Mouse (Mus musculus): ENCODE measurements around the gene Aqp1. TPM values are rescaled to one million over a fixed set of nuclear protein-coding genes. Genes with fewer than 3 reads are reported as not detected.
A peak's percentile ranks its signal among the peaks of the same experiment; 100 is the strongest.

Gene Aqp1
- polyA plus RNA-seq, 1 experiment from 2014 or later, result 7.9 TPM

GRCm38 (mm10) chr6:55370831-55371230 is 34.6 kb downstream of the Aqp1 start:
- WGBS, result 91% methylated on average over 6 of the region's 6 CpGs
- no peaks in the 10 kb centered on the region for H3K4me1 ChIP-seq
- H3K36me3 ChIP-seq, result no peaks in the 10 kb centered on the region
- no peak for ATAC-seq (ENCODE audit: low FRiP score, low read depth)
- no peaks in the 10 kb centered on the region for H3K9me3 ChIP-seq
- H3K27ac ChIP-seq (replicated peaks), result no peak overlapping the region
- H3K4me2 ChIP-seq (replicated peaks), result no peak overlapping the region
- H3K27me3 ChIP-seq, result no peaks in the 10 kb centered on the region
- H3K4me3 ChIP-seq, result no peak overlapping the region
- H3K9ac ChIP-seq (replicated peaks), result no peak overlapping the region

GRCm38 (mm10) chr6:55376076-55376475 is 39.8 kb downstream of the Aqp1 start, which contains the start of gene Ghrhr:
Ghrhr (plus strand) TSS chr6:55376295.
- WGBS, result 72% methylated on average over 6 of the region's 6 CpGs
- no peak within 1 kb of the TSS for H3K9ac ChIP-seq (replicated peaks)
- no peaks in the 10 kb centered on the region for H3K9me3 ChIP-seq
- no peaks in the 10 kb centered on the region; the same call in 1 of the 2 replicates for H3K27me3 ChIP-seq
- no peaks in the 10 kb centered on the region for H3K36me3 ChIP-seq
- ATAC-seq (ENCODE audit: low FRiP score, low read depth), result no peak
- H3K4me1 ChIP-seq, result no peaks in the 10 kb centered on the region
- no peak within 1 kb of the TSS for H3K4me2 ChIP-seq (replicated peaks)
- H3K4me3 ChIP-seq, result no peak within 1 kb of the TSS
- no peak within 1 kb of the TSS for H3K27ac ChIP-seq (replicated peaks)

DNA sequence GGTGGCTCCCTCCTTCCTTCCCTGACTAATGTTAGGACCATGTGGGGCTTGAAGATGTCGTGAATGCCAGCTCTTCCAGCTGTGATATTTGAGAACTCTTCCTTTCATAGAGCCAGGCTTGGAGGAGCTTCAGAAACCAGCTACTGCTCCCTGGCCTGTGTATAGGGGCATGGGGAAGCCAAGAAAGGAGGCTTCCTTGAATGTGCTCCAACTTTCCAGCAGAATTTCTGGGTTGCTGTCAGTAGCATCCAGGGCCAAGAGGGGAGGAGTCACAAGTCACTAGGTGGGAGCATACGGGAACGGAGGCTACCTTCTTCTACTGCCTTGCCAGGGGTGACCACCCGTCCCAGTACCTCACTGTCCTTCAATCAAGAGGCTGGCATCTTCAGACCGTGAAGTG is 40.3 kb downstream of the Aqp1 start:
- Histone ChIP-seq H3K27me3 (peaks cover 1% of the 10 kb centered on the region; the same call in 1 of the 2 replicates), H3K4me3 (no peak overlapping the region), H3K9ac (replicated peaks) (no peak overlapping the region), H3K9me3 (no peaks in the 10 kb centered on the region), H3K36me3 (no peaks in the 10 kb centered on the region), H3K4me1 (no peaks in the 10 kb centered on the region), H3K27ac (replicated peaks) (no peak overlapping the region), H3K4me2 (replicated peaks) (no peak overlapping the region)
- no peak for ATAC-seq (ENCODE audit: low FRiP score, low read depth)
- WGBS, result 74% methylated on average over 5 of the region's 5 CpGs

DNA sequence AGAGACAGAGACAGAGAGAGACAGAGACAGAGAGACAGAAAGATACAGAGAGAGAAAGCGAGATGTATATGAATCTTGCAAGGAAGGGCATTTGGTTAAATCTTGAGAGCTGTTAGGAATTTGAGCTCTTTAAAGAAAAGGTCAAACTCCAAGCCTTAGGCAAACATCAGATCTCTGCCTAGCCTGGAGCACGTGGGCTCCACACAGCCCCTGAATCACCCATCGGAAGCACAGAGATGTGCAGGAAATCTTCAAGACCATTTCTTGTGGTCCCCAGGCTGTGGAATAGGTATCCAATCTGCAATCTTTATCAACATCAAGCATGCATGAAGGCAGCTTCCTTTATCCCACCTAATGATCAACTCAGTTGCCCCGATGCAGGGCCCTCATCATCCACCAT is 41.2 kb downstream of the Aqp1 start:
- Histone ChIP-seq H3K4me3 (no peak overlapping the region), H3K9ac (replicated peaks) (no peak overlapping the region), H3K4me1 (no peaks in the 10 kb centered on the region; the same call in 1 of the 2 replicates), H3K9me3 (no peaks in the 10 kb centered on the region), H3K27me3 (peaks cover 4% of the 10 kb centered on the region; the same call in 1 of the 2 replicates), H3K4me2 (replicated peaks) (no peak overlapping the region), H3K36me3 (no peaks in the 10 kb centered on the region), H3K27ac (replicated peaks) (no peak overlapping the region)
- no peak for ATAC-seq (ENCODE audit: low FRiP score, low read depth)
- 83% methylated on average over 4 of the region's 4 CpGs for WGBS

DNA sequence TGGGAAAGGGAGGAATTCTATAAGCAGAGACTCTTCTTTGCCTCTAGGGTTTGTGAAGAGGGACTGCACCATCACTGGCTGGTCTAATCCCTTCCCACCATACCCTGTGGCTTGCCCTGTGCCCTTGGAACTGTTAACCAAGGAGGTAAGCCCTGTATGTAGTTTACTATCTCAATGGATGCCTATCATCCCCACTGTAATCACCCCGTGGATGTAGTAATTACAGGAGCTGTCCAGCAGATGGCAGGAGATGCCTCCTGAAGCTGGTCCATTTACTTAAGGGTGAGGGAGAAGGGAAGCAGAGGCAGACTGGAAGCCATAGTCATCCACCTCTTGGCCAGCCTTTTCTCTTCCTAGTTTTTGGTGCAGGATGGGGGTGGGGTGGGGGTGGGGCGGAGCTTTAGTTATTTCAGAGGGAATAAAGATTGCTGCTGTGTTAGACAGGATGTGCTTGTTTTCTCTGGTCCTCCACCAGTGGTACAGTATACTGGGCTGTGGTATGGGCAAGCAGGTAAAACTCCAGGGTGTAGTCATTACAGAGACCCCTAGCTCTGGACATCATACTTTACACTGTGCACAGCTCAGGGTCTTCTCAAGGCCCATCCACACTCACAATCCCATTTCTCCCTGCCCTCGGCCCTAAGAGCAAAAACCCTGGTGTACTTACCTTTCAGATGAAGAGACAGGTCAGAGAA is 43.6 kb downstream of the Aqp1 start:
- no peak overlapping the region for H3K4me3 ChIP-seq
- H3K9ac ChIP-seq (replicated peaks), result no peak overlapping the region
- H3K27ac ChIP-seq (replicated peaks), result no peak overlapping the region
- no peak overlapping the region for H3K4me2 ChIP-seq (replicated peaks)
- peaks cover 4% of the 10 kb centered on the region; the same call in 1 of the 2 replicates for H3K27me3 ChIP-seq
- 39% methylated on average over 3 of the region's 3 CpGs for WGBS
- ATAC-seq (ENCODE audit: low FRiP score, low read depth), result peak; percentile 71
- H3K4me1 ChIP-seq, result no peaks in the 10 kb centered on the region; the same call in 1 of the 2 replicates
- H3K9me3 ChIP-seq, result no peaks in the 10 kb centered on the region
- H3K36me3 ChIP-seq, result no peaks in the 10 kb centered on the region

GRCm38 (mm10) chr6:55381966-55382365 is 45.7 kb downstream of the Aqp1 start:
- H3K4me3 ChIP-seq, result no peak overlapping the region
- 81% methylated on average over 4 of the region's 4 CpGs for WGBS
- peaks cover 4% of the 10 kb centered on the region; the same call in 1 of the 2 replicates for H3K27me3 ChIP-seq
- no peaks in the 10 kb centered on the region for H3K36me3 ChIP-seq
- no peak overlapping the region for H3K9ac ChIP-seq (replicated peaks)
- H3K9me3 ChIP-seq, result no peaks in the 10 kb centered on the region
- no peak for ATAC-seq (ENCODE audit: low FRiP score, low read depth)
- no peak overlapping the region for H3K4me2 ChIP-seq (replicated peaks)
- H3K4me1 ChIP-seq, result no peaks in the 10 kb centered on the region; the same call in 1 of the 2 replicates
- H3K27ac ChIP-seq (replicated peaks), result no peak overlapping the region

DNA sequence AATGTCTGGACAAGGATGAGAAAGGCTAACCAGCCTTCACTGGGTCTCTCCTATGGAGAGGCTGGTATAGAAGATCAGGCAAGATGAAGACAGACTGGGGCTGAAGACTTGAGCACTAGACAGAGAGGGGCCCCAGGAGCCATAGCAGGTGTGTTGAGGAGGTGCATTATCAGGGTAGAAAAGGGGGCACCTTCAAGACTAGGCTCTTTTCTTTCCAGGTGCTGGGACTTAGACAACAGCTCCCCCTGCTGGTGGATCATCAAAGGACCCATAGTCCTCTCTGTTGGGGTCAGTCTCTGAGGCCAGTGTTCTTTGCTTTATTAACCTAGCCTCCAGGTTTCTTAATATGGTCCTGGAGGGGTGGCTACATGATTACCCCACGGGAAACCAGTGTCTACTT is 47.7 kb downstream of the Aqp1 start:
- WGBS, result 20% methylated on average over 1 of the region's 1 CpGs
- Histone ChIP-seq H3K9me3 (no peaks in the 10 kb centered on the region), H3K4me2 (replicated peaks) (no peak overlapping the region), H3K4me3 (no peak overlapping the region), H3K4me1 (peaks cover 11% of the 10 kb centered on the region), H3K27ac (replicated peaks) (no peak overlapping the region), H3K27me3 (peaks cover 4% of the 10 kb centered on the region; the same call in 1 of the 2 replicates), H3K9ac (replicated peaks) (no peak overlapping the region), H3K36me3 (no peaks in the 10 kb centered on the region)
- no peak for ATAC-seq (ENCODE audit: low FRiP score, low read depth)

DNA sequence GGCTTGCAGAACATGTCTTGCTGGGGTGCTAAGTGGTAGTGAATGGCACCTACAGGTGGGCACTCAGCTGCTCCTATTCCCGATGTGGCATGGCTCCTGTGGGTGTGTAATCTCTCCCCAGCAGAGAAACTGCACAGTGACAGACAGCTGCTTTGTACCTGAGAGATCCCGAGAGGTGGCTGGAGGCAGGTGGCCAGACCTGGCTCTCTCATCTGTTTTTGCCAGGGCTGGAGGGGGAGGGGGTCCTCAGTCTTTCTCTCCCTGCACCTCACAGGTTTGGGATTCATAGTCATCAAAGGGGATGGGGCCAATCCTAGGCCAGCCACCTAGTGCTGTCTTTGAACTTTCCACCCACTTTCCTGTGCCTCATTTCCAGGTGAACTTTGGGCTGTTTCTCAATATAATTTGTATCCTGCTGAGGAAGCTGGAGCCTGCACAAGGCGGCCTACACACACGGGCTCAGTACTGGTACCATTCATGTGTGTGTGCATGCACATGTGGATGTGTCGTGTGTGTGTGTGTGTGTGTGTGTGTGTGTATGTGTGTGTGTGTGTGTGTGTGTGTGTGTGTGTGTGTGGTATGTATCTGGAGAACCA is 48.2 kb downstream of the Aqp1 start:
- Histone ChIP-seq H3K4me1 (peaks cover 14% of the 10 kb centered on the region), H3K4me2 (replicated peaks) (no peak overlapping the region), H3K4me3 (no peak overlapping the region), H3K27ac (replicated peaks) (no peak overlapping the region), H3K9me3 (no peaks in the 10 kb centered on the region), H3K27me3 (0 out of 2 replicates have a peak, but pooled peaks cover 4% of the 10 kb centered on the region), H3K9ac (replicated peaks) (no peak overlapping the region), H3K36me3 (no peaks in the 10 kb centered on the region)
- WGBS, result 78% methylated on average over 5 of the region's 5 CpGs
- ATAC-seq (ENCODE audit: low FRiP score, low read depth), result no peak

DNA sequence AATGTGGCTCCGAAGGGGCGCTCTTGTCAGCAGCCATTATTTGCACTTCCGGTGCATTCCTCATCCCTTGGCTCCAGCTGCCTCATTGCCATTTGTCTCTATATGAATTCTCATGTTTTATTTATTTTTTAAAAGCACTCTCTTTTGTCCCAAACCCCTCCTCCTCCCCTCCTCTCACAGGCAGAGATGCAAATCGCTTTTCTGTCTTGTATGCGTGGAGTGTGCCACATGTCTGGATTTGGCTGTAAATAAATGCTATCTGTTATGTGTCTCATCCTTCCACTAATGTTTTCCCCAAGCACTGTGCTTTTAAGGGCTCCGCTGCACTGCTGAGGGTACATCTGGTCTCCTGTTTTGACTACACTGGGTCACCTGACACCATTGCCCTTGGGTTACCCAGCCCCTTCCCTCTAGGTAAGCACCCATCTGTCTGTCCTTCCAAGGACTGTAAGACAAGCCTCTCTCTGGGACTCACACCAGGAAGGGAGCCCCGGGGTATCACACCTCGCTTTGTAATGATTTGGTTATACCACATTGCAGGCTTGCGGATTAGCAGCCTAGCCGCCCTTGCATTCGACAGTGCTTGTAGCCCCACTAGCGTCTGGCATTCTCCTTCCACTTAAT is 52.4 kb downstream of the Aqp1 start:
- Histone ChIP-seq H3K27me3 (0 out of 2 replicates have a peak, but pooled peaks cover 6% of the 10 kb centered on the region), H3K9ac (replicated peaks) (no peak overlapping the region), H3K9me3 (no peaks in the 10 kb centered on the region), H3K27ac (replicated peaks) (peak overlapping the region; percentile 58), H3K4me1 (peaks cover 29% of the 10 kb centered on the region), H3K4me3 (no peak overlapping the region), H3K36me3 (no peaks in the 10 kb centered on the region), H3K4me2 (replicated peaks) (no peak overlapping the region)
- 31% methylated on average over 12 of the region's 12 CpGs for WGBS
- ATAC-seq (ENCODE audit: low FRiP score, low read depth), result peak; percentile 48

DNA sequence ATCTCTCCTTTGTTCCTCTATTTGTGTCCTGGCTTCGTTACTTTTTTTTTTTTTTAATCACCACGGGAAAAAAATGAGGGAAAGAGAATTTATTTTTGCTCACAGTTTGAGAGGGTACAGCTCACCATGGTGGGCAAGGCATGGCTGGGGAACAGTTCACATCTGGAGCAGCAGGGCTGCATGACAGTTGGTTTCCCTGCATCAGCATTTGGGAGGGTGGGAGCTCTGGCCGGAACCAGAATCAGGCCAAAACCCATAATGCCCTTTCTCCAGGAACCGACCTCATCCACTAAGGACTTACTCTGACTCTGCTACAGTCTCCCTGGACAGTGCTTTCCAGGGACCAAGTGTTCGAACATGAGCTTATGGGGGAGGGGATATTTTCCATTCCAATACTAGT is 53.1 kb downstream of the Aqp1 start:
- WGBS, result 68% methylated on average over 5 of the region's 5 CpGs
- no peaks in the 10 kb centered on the region for H3K36me3 ChIP-seq
- H3K4me2 ChIP-seq (replicated peaks), result no peak overlapping the region
- H3K9me3 ChIP-seq, result no peaks in the 10 kb centered on the region
- H3K4me1 ChIP-seq, result peaks cover 29% of the 10 kb centered on the region
- H3K27ac ChIP-seq (replicated peaks), result no peak overlapping the region
- ATAC-seq (ENCODE audit: low FRiP score, low read depth), result no peak
- H3K4me3 ChIP-seq, result no peak overlapping the region
- no peak overlapping the region for H3K9ac ChIP-seq (replicated peaks)
- H3K27me3 ChIP-seq, result 0 out of 2 replicates have a peak, but pooled peaks cover 7% of the 10 kb centered on the region

GRCm38 (mm10) chr6:55391814-55392213 is 55.6 kb downstream of the Aqp1 start:
- H3K4me1 ChIP-seq, result peaks cover 38% of the 10 kb centered on the region
- ATAC-seq (ENCODE audit: low FRiP score, low read depth), result no peak
- 56% methylated on average over 4 of the region's 4 CpGs for WGBS

DNA sequence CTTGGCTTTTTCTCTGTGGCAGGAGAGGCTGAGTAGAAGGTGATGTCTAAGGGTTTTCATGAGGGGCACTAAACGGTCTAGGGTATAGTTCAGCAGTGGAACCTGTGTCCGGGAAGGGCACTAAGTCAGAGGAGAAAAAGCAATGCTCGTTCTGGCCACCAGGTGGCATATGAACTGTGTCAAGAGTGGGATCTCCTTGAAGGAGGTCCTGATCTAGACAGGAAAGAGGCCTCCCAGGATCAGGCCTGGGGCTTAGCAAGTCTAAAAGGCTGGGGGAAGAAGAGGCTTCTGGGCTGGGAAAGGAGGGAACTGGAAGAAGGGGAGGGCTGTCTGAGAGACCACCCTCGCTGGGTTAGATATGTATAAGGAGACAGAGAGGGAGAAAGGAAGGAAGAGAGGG is 56.2 kb downstream of the Aqp1 start:
- Histone ChIP-seq H3K27ac (replicated peaks) (no peak overlapping the region), H3K9me3 (no peaks in the 10 kb centered on the region), H3K9ac (replicated peaks) (no peak overlapping the region), H3K4me2 (replicated peaks) (no peak overlapping the region), H3K36me3 (no peaks in the 10 kb centered on the region), H3K27me3 (peaks cover 13% of the 10 kb centered on the region; the same call in 1 of the 2 replicates), H3K4me3 (no peak overlapping the region), H3K4me1 (peaks cover 42% of the 10 kb centered on the region)
- peak; percentile 45 for ATAC-seq (ENCODE audit: low FRiP score, low read depth)
- 9% methylated on average over 4 of the region's 4 CpGs for WGBS

More at GRCm38 (mm10) chr6:55391814-55392213, 55.6 kb downstream of the Aqp1 start:
- Histone ChIP-seq H3K4me2 (replicated peaks) (no peak overlapping the region), H3K36me3 (no peaks in the 10 kb centered on the region), H3K27ac (replicated peaks) (no peak overlapping the region), H3K9me3 (no peaks in the 10 kb centered on the region), H3K4me3 (no peak overlapping the region), H3K9ac (replicated peaks) (no peak overlapping the region), H3K27me3 (peaks cover 10% of the 10 kb centered on the region; the same call in 1 of the 2 replicates)
